Mouse (Mus musculus) embryo, embryonic 11.5 days (tissue): ENCODE measurements around the gene Casc3.
A peak's percentile ranks its signal among the peaks of the same experiment; 100 is the strongest.

ENCODE experiments used
- DNase-seq: peaks from one replicate; pipeline ENCODE4 v3.0.0-alpha.2; 2012; ENCODE audit warnings: low read depth, low spot score

Casc3 gene

DNA sequence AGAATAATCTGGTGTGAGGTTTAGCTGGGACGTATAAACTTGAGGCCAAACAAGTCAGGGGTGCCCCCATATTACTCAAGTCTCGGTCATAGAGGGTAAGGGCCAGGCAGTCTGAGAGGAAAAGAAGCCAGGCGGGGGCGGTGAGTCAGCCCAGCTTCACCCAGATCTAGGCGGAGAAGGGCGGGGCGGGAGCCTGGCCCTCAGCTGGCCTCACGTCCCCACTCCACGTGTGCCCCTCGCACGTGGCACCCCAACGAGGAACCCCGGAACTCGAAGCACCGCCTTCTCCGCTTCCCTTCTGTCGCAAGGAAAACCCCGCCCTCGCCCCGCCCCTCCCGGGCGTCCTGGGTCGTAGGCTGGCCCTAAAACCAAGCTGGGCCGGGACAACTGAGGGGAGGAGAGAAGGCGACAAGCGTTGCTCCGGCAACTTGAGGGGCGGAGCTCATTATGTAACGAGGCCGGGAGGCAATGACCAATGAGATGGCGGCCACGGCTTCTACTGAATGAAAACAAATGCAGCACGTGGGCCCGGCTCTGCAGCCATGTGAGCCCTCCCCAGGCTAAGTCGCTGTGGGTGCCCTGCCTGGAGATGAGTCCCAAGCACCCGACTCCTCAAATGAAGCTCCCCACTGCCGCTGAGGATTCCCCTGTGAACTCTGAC, 30.9 kb upstream of the Casc3 start:
- peak; percentile 90 for DNase-seq

DNA sequence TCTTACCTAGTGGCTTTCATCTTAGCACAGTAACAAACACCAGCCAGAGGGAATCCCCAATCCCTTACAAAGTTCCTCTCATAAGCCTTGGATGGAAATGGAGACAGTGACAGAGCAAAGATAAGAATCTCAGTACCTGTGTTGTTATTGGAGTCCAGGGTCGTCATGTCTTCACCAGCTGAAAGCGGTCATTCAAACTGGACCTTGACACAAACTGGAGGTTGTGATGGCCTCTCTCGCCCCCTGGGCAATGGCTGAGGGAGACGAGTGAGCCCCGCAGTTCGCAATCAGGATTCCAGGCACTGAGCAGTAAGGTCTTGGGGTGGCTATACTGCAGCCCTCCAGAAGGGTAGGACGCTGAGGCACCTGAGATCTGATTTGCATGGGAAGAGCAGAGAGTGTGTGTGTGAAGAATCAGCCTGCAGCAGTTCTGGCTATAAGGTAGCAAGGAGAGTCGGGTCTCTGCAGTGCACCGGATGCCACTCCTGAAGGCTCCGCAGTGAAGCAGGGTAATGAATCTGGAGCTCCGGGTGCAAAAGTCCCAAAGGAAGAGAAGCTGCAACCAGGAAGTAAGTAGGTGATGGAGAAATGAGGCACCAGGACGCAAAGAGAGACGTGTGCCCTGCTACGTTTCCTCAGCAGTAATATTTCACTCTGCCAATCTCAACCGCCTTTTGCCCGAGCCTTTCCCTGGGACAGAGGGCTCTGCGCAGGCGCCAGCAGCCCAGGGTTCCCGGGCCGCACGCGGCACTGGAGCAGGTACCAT, 29.9 kb upstream of the Casc3 start, which contains the start of gene Nr1d1:
Gene Nr1d1 (minus strand): TSS at position 752 of the 766 bp plus-strand sequence.
- DNase-seq: no peak

DNA sequence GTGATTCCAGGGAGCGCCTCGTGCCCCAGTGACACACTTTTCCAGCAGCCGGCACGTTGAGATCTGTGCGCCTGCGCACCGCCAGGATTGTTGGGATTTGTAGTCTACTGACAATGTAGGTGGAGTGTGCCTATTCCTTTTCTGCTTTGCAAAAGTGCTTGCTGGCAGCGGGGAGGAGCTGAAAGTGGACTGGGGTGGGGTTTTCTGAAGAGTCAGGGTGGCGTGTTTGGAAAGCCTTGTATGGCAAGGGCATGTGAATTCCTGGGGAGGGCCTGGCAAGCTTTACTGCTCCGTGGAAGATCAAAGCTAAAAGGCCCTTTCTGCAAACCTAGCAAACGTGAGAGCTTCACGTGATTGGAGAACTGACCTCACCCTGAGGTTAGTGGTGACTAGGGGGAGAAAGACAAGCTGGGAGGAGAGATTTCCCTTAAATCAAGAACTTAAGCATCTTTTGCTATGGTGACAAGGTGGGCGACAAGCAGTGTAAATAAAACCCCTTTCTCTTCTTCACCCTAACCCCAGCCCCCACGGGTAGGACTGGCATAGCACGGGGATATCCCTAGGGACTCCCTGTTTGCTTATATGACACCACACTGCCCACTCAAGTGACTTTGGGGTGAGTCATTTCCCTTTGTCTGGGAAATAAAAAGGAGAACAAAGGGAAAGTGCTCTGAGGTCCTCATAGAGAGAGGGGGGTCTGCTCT, 29.2 kb upstream of the Casc3 start:
- peak; percentile 92 for DNase-seq

DNA sequence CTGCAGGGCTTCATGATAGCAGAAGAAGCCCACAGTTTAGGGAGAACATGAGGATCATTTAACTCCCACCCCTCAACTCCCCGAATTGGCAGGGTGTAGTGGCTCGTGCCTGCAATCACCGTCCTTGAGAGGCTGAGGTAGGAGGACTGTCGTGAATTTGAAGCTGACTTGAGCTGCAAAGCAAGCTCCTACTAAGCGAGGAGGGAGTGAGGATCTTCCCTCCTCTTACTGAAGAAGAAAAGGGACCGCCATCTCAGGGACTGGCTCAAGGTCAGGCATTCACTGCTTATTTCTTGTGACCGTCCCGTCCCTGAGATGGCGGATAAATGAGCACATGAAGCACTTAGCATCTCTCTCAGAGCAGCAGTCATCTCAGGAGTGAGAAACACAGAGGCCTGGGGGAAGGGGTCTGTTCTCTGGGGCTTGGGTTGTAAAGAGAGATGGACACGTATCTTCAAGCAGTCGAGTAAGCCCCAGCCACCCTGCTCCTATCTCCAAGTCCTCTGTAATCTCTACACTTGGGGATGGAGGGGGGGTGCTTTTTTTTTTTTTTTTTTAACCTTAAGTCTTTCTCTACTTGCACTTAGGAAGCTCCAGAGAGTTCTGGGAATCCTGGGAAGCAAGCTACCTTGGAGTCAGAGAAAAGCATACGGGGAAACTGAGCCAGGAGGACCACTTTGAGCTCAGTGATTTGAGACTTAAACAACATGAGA, 28.5 kb upstream of the Casc3 start:
- no peak for DNase-seq

DNA sequence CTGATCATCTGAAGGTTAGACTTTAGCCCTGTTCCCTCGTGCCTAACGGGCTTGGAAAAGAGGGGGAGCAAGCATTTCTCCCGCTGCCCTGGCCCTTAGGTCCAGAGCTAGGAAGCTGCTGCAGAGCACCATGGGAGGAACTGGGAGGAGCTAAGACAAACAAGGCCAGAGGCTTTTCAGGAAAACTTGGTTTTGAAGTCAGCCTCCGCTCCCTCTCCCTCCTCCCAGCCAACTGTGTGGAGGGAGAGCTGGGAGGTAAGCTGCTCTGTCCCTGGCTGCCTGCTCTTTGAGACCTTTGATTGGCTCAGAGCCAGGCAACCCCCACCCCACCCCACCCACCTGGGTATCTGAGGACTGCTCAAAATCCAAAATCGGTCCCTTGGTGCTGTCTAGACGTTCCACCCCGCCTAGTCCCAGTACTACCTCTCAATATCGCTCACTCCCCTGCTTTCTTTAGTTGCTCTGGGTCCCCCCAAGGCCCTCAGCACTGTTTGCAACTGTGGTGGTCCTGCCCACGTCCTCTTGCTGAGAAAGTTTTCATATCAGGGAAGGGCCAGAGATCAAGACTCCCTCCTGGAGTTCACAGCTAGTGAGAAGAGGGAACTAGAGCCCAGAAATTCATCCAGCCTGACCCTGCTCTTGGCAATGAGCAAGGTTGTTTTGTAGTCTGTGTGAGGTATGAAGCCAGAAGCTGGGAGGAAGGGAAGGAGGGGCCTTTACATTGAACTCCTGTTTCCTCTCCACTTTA, 27.7 kb upstream of the Casc3 start:
- no peak for DNase-seq

DNA sequence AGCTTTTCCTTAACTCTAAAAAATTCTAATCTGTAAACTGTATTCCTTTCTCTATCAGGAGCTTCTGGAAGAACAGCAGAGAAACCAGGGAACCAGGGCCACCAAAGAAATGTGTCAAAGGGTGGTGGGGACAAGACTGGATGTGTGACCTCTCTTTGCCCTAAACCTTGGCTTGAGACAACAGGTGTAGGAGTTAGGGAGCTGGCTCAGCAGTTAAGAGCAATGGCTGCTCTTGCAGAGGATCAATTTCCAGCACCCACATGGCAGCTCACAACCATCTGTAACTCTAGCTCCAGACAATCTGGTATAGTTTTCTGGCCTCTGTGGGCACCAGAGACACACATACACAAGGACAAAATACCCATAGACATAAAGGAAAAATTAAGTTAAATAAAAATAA, 26.8 kb upstream of the Casc3 start:
- DNase-seq: no peak

DNA sequence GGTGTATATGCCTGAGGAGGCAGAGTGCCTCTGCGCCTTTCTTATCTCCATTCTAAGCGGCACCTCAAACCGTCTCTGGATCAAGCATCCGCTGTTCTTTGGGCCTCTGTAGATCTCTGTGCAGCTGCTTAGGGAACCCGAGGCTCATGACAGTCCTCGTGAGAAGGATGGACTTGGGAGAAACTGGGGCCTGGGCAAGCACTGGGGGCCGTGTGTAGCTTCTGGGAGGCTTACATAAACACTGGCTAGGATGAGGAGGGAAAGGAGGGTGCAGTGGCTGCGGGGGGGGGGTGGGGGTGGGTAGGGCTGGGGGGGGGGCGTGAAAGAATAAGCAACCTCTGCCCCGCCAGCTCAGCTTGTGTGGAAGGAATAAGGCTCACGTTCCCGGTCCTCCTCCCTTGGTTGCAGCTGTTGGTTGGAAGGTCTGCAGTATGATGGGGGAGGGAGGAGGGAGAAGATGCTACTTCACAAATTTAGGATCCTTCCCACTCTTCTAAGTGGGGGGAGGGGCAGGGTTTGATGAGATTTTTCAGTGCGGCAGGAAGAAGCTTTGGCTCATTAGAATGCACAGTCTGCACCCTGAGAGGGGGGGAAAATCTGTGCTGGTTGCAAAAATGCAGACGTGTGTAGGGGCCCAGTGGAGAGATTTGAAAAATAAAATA, 22.7 kb upstream of the Casc3 start:
- no peak for DNase-seq

DNA sequence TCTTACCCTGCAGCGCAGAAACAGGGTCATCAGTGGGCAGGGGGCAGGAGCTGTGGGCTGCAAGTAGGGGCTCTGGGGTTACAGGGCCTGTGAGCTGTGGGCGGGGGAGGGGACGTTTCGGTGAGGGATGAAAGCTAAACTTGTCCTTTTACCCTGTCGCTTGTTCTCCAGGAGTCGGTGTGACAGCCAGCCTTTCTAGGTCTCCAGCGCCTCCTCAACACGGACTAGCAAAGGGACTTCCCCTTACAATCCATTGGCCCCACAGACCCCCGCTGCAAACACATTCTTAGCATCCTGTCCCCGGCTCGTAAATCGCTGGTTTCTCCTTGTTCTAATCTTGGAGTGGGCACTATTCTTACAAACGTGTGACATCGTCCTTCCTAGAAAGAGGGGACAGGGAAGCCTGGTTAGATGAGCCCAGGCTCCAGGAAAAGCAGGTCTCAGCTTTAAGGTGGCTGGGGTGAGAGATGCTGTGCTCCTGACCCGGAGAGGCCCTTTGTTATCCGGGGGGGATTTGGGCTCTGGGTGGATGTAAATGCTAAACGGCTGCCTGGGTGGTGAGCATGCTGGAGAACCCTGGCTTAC, 22.0 kb upstream of the Casc3 start:
- DNase-seq: no peak

DNA sequence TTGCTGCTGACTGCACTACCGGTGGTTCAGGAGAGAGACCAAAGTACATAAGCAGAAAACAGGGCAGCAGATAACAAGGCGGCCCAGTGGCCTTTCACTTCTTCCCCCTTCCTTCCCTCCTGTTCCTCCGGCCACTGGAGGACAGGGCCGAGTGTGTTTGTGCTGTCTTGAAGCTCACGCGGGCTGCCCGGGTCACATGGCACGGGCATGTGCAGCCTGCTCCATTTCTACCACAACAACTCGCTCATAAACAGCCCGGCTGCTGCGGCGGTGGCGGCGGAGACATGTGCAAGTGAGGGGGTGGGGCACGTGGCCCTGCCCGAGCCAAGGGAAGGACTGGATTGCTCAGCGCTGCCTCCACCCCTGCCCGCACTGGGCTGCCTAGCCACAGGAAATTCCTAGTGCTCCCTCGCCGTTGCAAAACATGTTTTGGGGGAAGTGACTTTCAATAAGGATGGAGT, 21.4 kb upstream of the Casc3 start:
- no peak for DNase-seq

DNA sequence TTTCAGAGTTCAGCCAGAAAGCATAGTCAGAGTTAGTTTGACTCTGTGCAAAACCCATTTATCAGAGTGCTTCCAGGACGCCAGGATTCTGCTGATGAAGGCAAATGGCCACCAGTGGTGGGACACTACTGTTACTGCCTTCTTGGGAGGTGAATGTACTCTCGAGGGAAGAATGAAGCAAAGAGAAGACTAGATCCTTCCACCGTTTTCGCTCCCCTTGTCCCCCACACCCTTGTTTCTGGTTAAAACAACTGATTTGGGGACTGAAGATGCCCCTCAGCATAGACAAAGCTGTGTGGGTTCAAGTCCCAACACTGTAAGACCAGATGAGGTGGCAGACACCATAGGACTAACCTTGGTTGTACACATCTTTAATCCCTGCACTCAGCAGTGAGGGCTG, 20.6 kb upstream of the Casc3 start:
- no peak for DNase-seq

DNA sequence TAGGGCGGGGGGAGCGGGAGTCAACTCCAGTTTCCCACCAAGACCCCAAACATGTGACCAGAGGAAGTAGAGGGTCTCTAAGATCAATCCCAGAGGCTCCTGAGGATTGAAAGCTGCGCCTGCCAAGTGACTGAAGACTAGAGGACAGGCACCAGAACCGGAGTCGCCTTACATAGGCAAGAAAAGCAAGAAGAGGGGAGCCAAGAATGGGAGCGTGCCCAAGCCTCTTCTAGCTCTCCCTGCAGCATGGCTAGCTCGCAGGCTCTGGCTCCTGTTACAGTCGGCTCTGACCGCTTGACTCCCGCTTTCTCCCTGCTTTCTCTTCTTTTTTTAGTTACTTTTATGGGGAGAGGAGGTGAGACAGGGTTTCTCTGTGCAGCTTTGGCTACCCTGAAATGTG, 19.5 kb upstream of the Casc3 start:
- DNase-seq: no peak

DNA sequence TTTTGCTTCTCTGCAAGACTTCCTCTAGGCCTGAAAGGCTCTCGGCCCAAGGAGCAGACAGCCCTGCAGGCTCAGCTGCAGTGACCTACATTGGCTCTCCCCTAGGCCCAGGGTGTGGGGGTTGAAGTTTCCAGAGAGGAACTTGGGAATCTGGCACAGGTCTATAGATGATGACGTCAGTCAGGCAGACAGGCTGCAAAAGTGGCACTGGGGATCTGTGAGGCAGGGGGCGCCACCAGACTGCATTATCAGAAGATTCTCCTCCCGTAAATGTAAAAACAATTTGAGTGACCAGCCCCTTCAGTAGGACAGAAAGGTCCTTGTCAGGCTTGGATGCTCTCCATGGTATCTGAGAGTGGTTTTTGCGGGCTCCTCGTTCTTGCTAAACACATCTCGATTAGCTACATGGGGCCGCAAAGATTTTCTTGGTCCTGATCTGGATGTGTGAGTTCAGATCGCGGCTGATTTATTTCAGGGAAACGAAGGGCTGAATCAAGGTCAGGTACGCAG, 18.9 kb upstream of the Casc3 start:
- no peak for DNase-seq

DNA sequence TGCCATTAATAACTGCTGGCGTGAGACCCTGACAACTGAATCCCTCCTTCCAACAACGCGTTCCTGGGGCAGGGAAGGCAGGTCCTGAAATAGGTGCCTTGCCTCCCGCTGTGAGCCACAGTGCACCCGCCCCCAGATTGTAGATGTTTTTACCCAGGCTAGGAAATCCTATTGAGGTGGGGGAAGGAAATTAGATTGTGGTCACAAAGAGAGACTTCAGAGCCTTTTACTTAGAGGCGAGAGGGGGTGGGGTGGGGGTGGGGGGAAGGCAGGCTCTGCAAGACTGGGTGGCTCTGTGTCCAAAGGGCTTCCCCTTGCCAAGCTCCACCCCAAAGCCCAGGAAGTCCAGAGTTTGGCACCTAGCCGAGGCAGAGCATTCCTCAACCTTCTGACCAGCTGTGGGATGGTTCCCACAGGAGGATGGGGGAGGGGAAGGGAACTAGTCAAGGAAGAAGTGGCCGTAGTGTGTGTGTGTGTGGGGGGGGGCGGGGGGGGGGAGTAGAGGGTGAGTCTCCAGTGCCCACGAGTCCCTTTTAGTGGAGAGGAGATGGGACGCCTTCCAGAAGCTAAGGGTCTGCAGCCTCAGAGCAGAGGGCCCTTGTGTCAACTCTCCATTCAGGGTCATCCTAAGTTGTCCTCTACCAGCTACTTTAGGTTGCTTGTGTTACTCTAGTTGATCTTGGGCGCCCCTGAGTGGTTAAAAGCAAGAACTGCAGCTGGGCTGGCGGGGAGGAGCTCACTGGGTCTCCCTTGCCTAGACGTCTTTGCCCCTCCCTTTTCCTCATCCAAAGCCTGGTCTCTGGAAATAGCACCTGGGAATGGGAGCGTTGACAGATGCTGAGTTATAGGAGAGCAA, 18.1 kb upstream of the Casc3 start:
- DNase-seq: peak; percentile 89

DNA sequence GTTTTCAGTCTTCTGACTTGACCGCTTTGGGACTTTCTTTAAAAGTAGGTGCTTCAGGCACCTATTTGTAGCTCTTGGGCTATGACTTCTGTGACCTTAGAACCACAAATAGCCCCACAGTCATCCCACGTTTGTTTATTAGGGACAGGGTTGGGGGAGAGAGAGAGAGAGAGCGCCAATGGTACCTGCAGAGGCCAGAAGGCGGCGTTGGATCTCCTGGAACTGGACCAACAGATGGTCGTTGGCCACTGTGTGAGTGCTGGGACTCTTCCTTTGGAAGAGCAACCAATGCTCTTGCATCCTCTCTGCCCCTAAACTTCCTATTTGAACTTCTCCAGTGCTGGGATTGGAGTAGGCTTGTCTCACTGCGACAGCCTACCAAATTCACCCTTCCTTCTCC, 17.5 kb upstream of the Casc3 start:
- no peak for DNase-seq

DNA sequence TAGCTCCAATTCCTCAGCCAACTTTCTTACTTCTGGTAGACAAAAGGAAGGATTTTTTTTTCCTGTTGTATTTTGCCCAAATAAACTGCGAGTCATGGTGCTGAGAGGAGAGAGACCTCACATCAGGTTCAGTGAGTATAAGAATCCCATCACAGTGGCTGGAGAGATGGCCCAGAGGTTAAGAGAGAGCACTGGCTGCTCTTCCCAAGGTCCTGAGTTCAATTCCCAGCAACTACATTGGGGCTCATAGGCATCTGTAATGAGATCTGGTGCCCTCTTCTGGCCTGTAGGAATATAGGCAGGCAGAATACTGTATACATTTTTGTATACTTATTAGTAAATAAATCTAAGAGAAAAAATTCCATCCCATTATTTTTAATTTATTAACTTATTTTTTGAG, 17.0 kb upstream of the Casc3 start:
- no peak for DNase-seq

DNA sequence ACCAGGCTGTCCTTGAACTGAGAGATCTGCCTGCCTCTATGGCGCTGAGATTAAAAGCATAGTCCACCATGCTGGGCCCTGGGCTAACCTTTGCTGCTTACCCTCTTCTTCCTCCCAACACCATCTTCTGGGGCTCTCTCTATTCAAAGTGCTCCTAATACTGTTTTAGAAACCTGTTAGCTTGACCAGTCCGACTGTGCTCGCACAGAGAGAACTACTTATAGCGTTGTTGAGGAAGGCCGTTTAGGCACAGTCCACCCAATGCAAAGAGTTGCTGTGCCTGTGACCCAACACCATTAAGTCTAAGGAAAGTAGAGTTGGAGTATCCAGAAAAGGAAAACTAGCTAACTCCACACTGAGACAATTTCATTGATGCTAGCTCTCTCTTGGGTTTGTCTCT, 16.6 kb upstream of the Casc3 start:
- no peak for DNase-seq

DNA sequence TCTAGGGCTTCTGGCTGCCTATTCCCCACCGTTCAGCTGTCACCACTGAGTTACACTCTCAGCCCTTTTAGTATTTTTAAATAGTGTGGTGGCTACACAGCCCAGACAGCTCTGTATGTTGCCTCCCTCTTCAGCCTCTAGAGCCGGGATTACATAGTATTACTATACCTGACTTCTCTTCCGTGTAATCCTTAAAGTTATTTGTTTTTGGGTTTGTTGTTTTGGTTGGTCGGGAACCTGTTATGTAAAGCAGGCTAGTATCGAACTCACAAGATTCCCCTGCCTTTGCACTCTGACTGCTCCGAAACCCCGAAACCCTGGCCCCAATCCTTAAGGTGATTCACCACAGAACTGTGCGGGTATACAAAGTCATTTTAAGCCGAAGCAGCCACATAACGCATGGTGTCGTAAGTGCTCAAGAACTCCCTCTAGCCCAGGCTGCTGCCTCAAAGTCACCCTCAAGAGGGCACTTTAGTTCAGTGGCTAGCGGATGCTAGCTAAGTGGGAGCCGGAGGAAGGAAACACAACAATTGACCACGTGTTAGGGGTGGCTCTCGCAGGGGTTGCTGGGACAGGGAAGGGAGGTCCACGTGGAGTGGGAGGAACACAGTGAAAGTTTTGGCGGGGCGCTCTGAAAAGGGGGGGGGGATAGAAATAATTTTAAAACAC, 16.0 kb upstream of the Casc3 start:
- no peak for DNase-seq

DNA sequence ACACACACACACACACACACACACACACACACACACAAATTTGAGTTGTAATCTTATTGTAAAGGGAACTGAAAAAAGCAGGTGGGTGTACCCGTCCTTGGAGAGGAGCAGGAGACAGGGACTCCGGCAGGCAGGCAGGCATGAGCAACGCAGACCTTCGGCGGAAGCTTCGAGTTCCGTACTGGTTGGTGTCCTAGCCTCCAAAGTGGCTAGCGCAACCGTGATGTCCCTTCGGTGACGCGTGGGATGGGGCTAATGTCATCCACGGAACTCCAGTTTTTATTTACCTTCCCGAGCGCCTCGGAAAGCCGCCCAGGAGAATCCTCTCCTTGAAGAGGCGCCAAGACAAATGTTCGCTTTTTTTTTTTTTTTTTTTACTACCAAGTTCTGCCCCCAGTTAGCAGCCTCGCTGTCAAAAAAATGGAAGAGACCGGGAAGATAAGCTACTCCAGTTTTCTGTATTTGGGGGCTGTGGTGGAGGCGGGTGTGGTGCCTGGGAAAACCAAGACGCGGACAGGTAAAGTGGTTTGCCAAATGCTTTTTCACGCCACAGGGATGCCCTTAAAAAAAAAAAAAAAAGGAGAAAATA, 15.4 kb upstream of the Casc3 start:
- no peak for DNase-seq
